Mouse (Mus musculus) liver, postnatal 0 days (tissue): ENCODE measurements around the gene Ppp4c. TPM values are rescaled to one million over a fixed set of nuclear protein-coding genes. Genes with fewer than 3 reads are reported as not detected.
A peak's percentile ranks its signal among the peaks of the same experiment; 100 is the strongest.

Experiments
- ATAC-seq: fragments of 200-750 bp; cut with Nextera tagmentation; 2 replicates; pipeline ENCODE4 v1.8.0; 2017; ENCODE audit warnings: mild to moderate bottlenecking, moderate library complexity
- DNase-seq: peaks from one replicate; pipeline ENCODE4 v3.0.0-alpha.2; 2016
- H3K27ac ChIP-seq: fragments of 300-500 bp; sonication (generic); 2 replicates; pipeline ENCODE4 v1.5.1; 2014; ENCODE audit warnings: antibody characterized with exemption, moderate library complexity, mild to moderate bottlenecking, low read depth
- H3K27me3 ChIP-seq: fragments of 300-500 bp; sonication (generic); 2 replicates; pipeline ENCODE4 v1.6.1; 2014; ENCODE audit warnings: low read length, control low read depth, mixed read lengths; ENCODE audit not compliant: insufficient read depth
- H3K36me3 ChIP-seq: fragments of 300-500 bp; sonication (generic); replicated peaks from 2 replicates; pipeline ENCODE4 v1.6.1; 2014; ENCODE audit warnings: mild to moderate bottlenecking, control low read depth, low read length, moderate library complexity, mixed read lengths; ENCODE audit not compliant: insufficient read depth
- H3K4me1 ChIP-seq: fragments of 300-500 bp; sonication (generic); 2 replicates; pipeline ENCODE4 v1.6.1; 2014; ENCODE audit warnings: antibody characterized with exemption, mild to moderate bottlenecking, control low read depth; ENCODE audit not compliant: insufficient read depth
- H3K4me2 ChIP-seq: fragments of 300-500 bp; sonication (generic); 2 replicates; pipeline ENCODE4 v1.6.1; 2014; ENCODE audit warnings: low read depth, mild to moderate bottlenecking, low read length, moderate library complexity, mixed read lengths
- H3K4me3 ChIP-seq: fragments of 300-500 bp; sonication (generic); 2 replicates; pipeline ENCODE4 v1.5.1; 2014; ENCODE audit warnings: low read depth, low read length
- H3K9ac ChIP-seq: fragments of 300-500 bp; sonication (generic); replicated peaks from 2 replicates; pipeline ENCODE4 v1.6.1; 2014; ENCODE audit warnings: mild to moderate bottlenecking, moderate library complexity
- H3K9me3 ChIP-seq: fragments of 300-500 bp; sonication (generic); 2 replicates; pipeline ENCODE4 v1.6.1; 2016; ENCODE audit warnings: mild to moderate bottlenecking, control low read depth, low read length, mixed read lengths
- CTCF ChIP-seq: sonication (generic); IDR thresholded peaks from 2 replicates; pipeline ENCODE4 v1.5.1; 2016; ENCODE audit warnings: antibody characterized with exemption, low read depth
- EP300 ChIP-seq: IDR thresholded peaks from 2 replicates; pipeline ENCODE4 v1.6.1; 2016; ENCODE audit warnings: antibody characterized with exemption, low read depth, mild to moderate bottlenecking
- WGBS: fragments of 180-500 bp; shearing (Covaris S2); extraction: QIAGEN DNeasy Blood & Tissue Kit; methylation state at CpG from one replicate; pipeline ENCODE4 v1.1.7; 2014; ENCODE audit not compliant: insufficient replicate concordance; 5-methylcytosine and 5-hydroxymethylcytosine counted together
- polyA plus RNA-seq: library from polyadenylated mRNA; unstranded; fragments of >200 nt; fragmentation: Nextera tagmentation; extraction: Ambion mirVana; gene quantifications from 2 replicates; pipeline ENCODE4 v1.2.1, GENCODE M21; 2015

The Ppp4c gene
- polyA plus RNA-seq, 1 experiment from 2014 or later, result 69.9 TPM

DNA sequence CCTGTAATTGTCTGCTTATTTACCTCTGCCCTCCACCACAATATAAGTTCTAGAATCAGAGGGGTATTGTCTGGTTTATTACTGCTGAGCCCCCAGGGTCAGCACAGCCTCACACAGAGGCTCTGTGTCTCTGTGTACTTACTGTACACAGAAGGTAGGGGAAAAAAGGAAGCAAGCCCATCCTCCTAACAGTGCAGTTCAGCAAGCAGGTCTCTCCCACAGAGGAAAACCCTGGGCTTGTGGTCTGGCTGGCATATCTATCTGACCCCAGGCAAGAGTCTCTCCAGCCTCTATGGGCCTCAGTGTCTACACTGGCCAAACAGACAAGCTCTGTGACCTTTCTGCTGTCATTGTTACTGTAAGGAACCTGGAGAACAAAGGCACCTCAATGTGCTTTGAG, 11.5 kb upstream of the Ppp4c start:
- no peaks in the 10 kb centered on the region for H3K27me3 ChIP-seq

DNA sequence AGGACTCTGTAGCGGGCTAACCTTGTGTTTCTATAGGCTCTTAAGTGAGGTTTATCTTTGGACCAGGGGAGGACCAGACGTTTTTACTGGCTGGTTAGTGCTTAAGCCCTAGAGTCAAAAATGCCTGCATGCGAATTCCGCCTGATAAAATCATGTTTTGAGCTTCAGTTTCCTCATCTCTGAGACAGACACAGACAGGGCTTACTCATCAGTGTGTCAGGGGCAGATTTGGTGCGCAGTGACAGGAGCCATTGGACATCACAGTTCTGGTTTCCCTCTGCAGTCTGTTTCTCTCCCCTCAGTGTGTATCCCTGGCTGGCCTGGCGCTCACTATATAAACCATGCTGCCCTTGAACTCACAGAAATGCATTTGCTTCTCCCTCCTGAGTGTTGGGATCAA, 10.9 kb upstream of the Ppp4c start:
- Histone ChIP-seq H3K27me3 (no peaks in the 10 kb centered on the region), H3K27ac (no peak overlapping the region), H3K4me3 (no peak overlapping the region), H3K9me3 (no peaks in the 10 kb centered on the region), H3K36me3 (no peaks in the 10 kb centered on the region), H3K9ac (no peak overlapping the region), H3K4me2 (no peak overlapping the region), H3K4me1 (peaks cover 20% of the 10 kb centered on the region)
- no peak for ATAC-seq
- 63% methylated on average over 6 of the region's 6 CpGs for WGBS
- TF ChIP-seq CTCF (no peak), EP300 (no peak)
- no peak for DNase-seq

More for the DNA sequence above, 11.5 kb upstream of the Ppp4c start:
- Histone ChIP-seq H3K9ac (no peak overlapping the region), H3K4me3 (no peak overlapping the region), H3K4me2 (no peak overlapping the region), H3K9me3 (no peaks in the 10 kb centered on the region), H3K4me1 (peaks cover 25% of the 10 kb centered on the region), H3K27ac (no peak overlapping the region), H3K36me3 (no peaks in the 10 kb centered on the region)
- DNase-seq (no peak), ATAC-seq (no peak)
- TF ChIP-seq EP300, result no peak
- no peak for TF ChIP-seq CTCF

- ATAC-seq, result no peak
- Histone ChIP-seq H3K27me3 (no peaks in the 10 kb centered on the region), H3K9me3 (no peaks in the 10 kb centered on the region), H3K4me3 (no peak overlapping the region), H3K9ac (no peak overlapping the region), H3K4me2 (no peak overlapping the region), H3K4me1 (peaks cover 23% of the 10 kb centered on the region), H3K36me3 (peaks cover under 1% of the 10 kb centered on the region; the same call in 1 of the 2 replicates), H3K27ac (no peak overlapping the region)
- TF ChIP-seq EP300 (no peak), CTCF (no peak)
- 74% methylated on average over 11 of the region's 11 CpGs for WGBS
- no peak for DNase-seq
These were observed 10.0 kb upstream of the Ppp4c start for GRCm38 (mm10) chr7:126802134-126802889.

DNA sequence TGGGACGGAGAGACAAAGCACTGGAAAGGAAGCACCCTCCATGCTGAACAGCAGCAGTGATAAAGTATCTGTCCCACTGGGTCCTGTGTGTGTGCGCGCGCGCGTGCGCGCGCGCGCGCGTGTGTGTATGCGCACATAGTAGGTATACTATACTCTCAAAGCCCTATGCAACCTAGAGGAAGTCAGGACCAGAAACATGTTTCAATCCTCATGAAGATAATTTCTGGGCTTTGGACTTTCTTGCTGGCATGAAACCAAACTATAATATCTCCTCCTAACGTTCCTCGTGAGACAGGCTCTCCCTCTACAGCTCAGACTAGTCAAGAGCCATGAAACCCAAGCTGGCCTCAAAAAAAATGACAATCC, 8.7 kb upstream of the Ppp4c start:
- Histone ChIP-seq H3K9ac (no peak overlapping the region), H3K4me2 (no peak overlapping the region), H3K27me3 (no peaks in the 10 kb centered on the region), H3K4me1 (peaks cover 30% of the 10 kb centered on the region), H3K4me3 (no peak overlapping the region), H3K9me3 (no peaks in the 10 kb centered on the region), H3K27ac (no peak overlapping the region), H3K36me3 (peaks cover 13% of the 10 kb centered on the region)
- TF ChIP-seq CTCF (no peak), EP300 (no peak)
- WGBS, result 95% methylated on average over 16 of the region's 16 CpGs
- DNase-seq (no peak), ATAC-seq (no peak)

GRCm38 (mm10) chr7:126800269-126801056, 8.2 kb upstream of the Ppp4c start:
- H3K4me3 ChIP-seq, result peak overlapping the region; percentile 87

GRCm38 (mm10) chr7:126799468-126800268, 7.4 kb upstream of the Ppp4c start:
- Histone ChIP-seq H3K27me3 (no peaks in the 10 kb centered on the region), H3K36me3 (peaks cover 27% of the 10 kb centered on the region), H3K9me3 (no peaks in the 10 kb centered on the region), H3K4me3 (peak overlapping the region; percentile 87), H3K27ac (peak overlapping the region; percentile 97), H3K9ac (peak overlapping the region; percentile 72), H3K4me1 (peaks cover 30% of the 10 kb centered on the region), H3K4me2 (peak overlapping the region; percentile 90)
- TF ChIP-seq CTCF (peak; percentile 34; the same call in 1 of the 2 replicates), EP300 (no peak)
- 5% methylated on average over 37 of the region's 38 CpGs for WGBS
- no peak for DNase-seq
- peak; percentile 77 for ATAC-seq

More at GRCm38 (mm10) chr7:126800269-126801056, 8.2 kb upstream of the Ppp4c start:
- DNase-seq, result no peak
- no peaks in the 10 kb centered on the region for H3K9me3 ChIP-seq
- peak overlapping the region; percentile 90 for H3K4me2 ChIP-seq
- TF ChIP-seq CTCF (no peak), EP300 (no peak)
- H3K4me1 ChIP-seq, result peaks cover 30% of the 10 kb centered on the region
- peaks cover 19% of the 10 kb centered on the region for H3K36me3 ChIP-seq
- 77% methylated on average over 5 of the region's 5 CpGs for WGBS
- no peak for ATAC-seq
- H3K9ac ChIP-seq, result peak overlapping the region; percentile 72
- no peaks in the 10 kb centered on the region for H3K27me3 ChIP-seq
- H3K27ac ChIP-seq, result peak overlapping the region; percentile 97
